Mouse (Mus musculus): ENCODE results near the gene Pim2. TPM values are rescaled to one million over a fixed set of nuclear protein-coding genes. Genes with fewer than 3 reads are reported as not detected.

The Pim2 gene
- polyA plus RNA-seq, 1 experiment: 13.6 TPM

GRCm38 (mm10) chrX:7926266-7926665 lies 48.2 kb downstream of the Pim2 start:
- WGBS: 65% methylated on average over 6 of the region's 6 CpGs
- no peaks in the 10 kb centered on the region for H3K4me1 ChIP-seq (ENCODE audit: control insufficient read depth, insufficient read depth, low read length)
- H3K4me3 ChIP-seq (replicated peaks; ENCODE audit: extremely low read depth, low read depth, low read length): no peak overlapping the region
- no peak for DNase-seq
- TF ChIP-seq CTCF (IDR thresholded peaks at IDR 0.05; ENCODE audit: insufficient read depth, low read length) (no peak), POLR2A (IDR thresholded peaks at IDR 0.05; ENCODE audit: borderline replicate concordance, extremely low read depth, low read depth, low read length) (no peak)

DNA sequence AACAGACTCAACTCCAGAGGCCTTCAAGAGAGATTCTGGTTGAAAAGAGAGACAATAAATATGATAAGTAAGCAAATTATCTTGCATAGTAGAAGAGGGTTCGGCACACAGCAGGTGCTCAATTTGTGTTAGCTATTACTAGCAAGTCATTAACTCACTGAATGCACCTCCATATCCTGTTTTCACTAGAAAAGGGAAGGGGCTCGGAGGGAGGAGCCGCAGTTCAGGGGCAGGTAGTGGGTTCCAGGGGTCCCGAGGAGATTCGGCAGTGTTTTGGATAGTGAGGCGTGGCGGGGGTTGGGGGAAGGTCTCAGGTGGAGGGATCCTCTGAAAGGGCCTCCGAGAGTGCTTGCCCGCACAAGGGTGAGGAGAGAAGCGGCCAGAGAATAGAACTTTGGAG lies 49.1 kb downstream of the Pim2 start:
- no peak for DNase-seq
- WGBS: 31% methylated on average over 10 of the region's 10 CpGs
- H3K4me1 ChIP-seq (ENCODE audit: control insufficient read depth, insufficient read depth, low read length): no peaks in the 10 kb centered on the region
- no peak for TF ChIP-seq POLR2A (IDR thresholded peaks at IDR 0.05; ENCODE audit: borderline replicate concordance, extremely low read depth, low read depth, low read length)
- TF ChIP-seq CTCF (IDR thresholded peaks at IDR 0.05; ENCODE audit: insufficient read depth, low read length): no peak
- H3K4me3 ChIP-seq (replicated peaks; ENCODE audit: extremely low read depth, low read depth, low read length): no peak overlapping the region

GRCm38 (mm10) chrX:7928270-7928790 lies 50.3 kb downstream of the Pim2 start, which contains the start of gene Eras:
TSS of gene Eras (minus strand) at chrX:7928607.
- DNase-seq: no peak
- Histone ChIP-seq H3K4me1 (ENCODE audit: control insufficient read depth, insufficient read depth, low read length) (no peaks in the 10 kb centered on the region), H3K4me3 (replicated peaks; ENCODE audit: extremely low read depth, low read depth, low read length) (no peak within 1 kb of the TSS)
- WGBS: 31% methylated on average over 19 of the region's 19 CpGs
- no peak for TF ChIP-seq POLR2A (IDR thresholded peaks at IDR 0.05; ENCODE audit: borderline replicate concordance, extremely low read depth, low read depth, low read length)
- TF ChIP-seq CTCF (IDR thresholded peaks at IDR 0.05; ENCODE audit: insufficient read depth, low read length): no peak

Other genes with a start within 250 kb of the Pim2 start
- gene Syp, start 239.8 kb upstream of the Pim2 start, polyA plus RNA-seq (2012; rRNA removed): 3.7 and 5.8 TPM in 2 replicates
- gene Prickle3, start 221.0 kb upstream of the Pim2 start, polyA plus RNA-seq (2012; rRNA removed): 21.7 and 25.0 TPM in 2 replicates
- 208 and 264 TPM in 2 replicates for gene Plp2, start 206.9 kb upstream of the Pim2 start, polyA plus RNA-seq (2012; rRNA removed)
- 12.3 and 17.2 TPM in 2 replicates for gene Magix, start 197.0 kb upstream of the Pim2 start, polyA plus RNA-seq (2012; rRNA removed)
- gene Gpkow, start 181.1 kb upstream of the Pim2 start, polyA plus RNA-seq (2012; rRNA removed): 8.4 and 9.4 TPM in 2 replicates
- gene Wdr45, start 163.9 kb upstream of the Pim2 start, polyA plus RNA-seq (2012; rRNA removed): 83.4 and 128 TPM in 2 replicates
- 1.7 and 2.7 TPM in 2 replicates for gene Gm45208, start 156.0 kb upstream of the Pim2 start, polyA plus RNA-seq (2012; rRNA removed)
- 41.0 and 46.2 TPM in 2 replicates for gene Praf2, start 149.8 kb upstream of the Pim2 start, polyA plus RNA-seq (2012; rRNA removed)
- gene Ccdc120, start 127.4 kb upstream of the Pim2 start, polyA plus RNA-seq (2012; rRNA removed): 33.9 and 34.5 TPM in 2 replicates
- gene Tfe3, start 115.7 kb upstream of the Pim2 start, polyA plus RNA-seq (2012; rRNA removed): 28.8 and 31.8 TPM in 2 replicates
- gene Gripap1, start 88.5 kb upstream of the Pim2 start, polyA plus RNA-seq (2012; rRNA removed): 19.0 and 32.4 TPM in 2 replicates
- 0.84 and 1.0 TPM in 2 replicates for gene Kcnd1, start 56.0 kb upstream of the Pim2 start, polyA plus RNA-seq (2012; rRNA removed)
- gene Otud5, start 36.9 kb upstream of the Pim2 start, polyA plus RNA-seq (2012; rRNA removed): 31.0 and 43.3 TPM in 2 replicates
- gene Slc35a2, start 5.8 kb downstream of the Pim2 start, polyA plus RNA-seq (2012; rRNA removed): 73.7 and 74.0 TPM in 2 replicates
- gene Pqbp1, start 21.0 kb downstream of the Pim2 start, polyA plus RNA-seq (2012; rRNA removed): 44.4 and 53.6 TPM in 2 replicates
- gene Timm17b, start 21.1 kb downstream of the Pim2 start, polyA plus RNA-seq (2012; rRNA removed): 31.6 and 34.7 TPM in 2 replicates
- gene Gm10491, start 29.6 kb downstream of the Pim2 start, polyA plus RNA-seq (2012; rRNA removed): not detected in 2 replicates
- not detected in 2 replicates for gene Gm10490, start 31.3 kb downstream of the Pim2 start, polyA plus RNA-seq (2012; rRNA removed)
- 0.41 and 0.53 TPM in 2 replicates for gene Pcsk1n, start 41.6 kb downstream of the Pim2 start, polyA plus RNA-seq (2012; rRNA removed)
- not detected in 2 replicates for gene Eras, start 50.3 kb downstream of the Pim2 start, polyA plus RNA-seq (2012; rRNA removed)
- 16.0 and 22.8 TPM in 2 replicates for gene Hdac6, start 69.6 kb downstream of the Pim2 start, polyA plus RNA-seq (2012; rRNA removed)
- gene Gata1, start 99.8 kb downstream of the Pim2 start, polyA plus RNA-seq (2012; rRNA removed): 0.76 and 1.8 TPM in 2 replicates
- gene Glod5, start 140.2 kb downstream of the Pim2 start, polyA plus RNA-seq (2012; rRNA removed): 0.19 TPM in 1 of 2 replicates, not detected in the other
- gene Suv39h1, start 196.5 kb downstream of the Pim2 start, polyA plus RNA-seq (2012; rRNA removed): 9.0 and 10.6 TPM in 2 replicates
- gene Was, start 212.2 kb downstream of the Pim2 start, polyA plus RNA-seq (2012; rRNA removed): 9.4 and 9.7 TPM in 2 replicates